Mouse (Mus musculus): Measurements from ENCODE around the gene Zbtb44.

The Zbtb44 gene

DNA sequence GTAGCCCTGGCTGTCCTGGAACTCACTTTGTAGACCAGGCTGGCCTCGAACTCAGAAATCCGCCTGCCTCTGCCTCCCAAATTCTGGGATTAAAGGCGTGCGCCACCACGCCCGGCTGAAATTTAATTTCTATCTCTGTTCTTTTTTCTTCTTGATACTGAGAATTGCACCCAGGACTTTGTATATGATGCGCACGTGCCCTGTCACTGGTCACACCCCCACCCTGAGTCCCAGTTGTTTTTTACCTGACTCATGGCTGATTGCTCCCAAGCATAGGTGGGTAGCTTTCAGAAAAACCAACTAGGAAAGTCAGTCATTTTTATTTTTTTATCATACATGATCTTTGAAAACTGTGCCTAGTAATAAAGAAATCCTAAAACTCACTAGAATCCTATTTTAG lies 40.3 kb downstream of the Zbtb44 start:
- DNase-seq (ENCODE audit: low spot score): no peak

DNA sequence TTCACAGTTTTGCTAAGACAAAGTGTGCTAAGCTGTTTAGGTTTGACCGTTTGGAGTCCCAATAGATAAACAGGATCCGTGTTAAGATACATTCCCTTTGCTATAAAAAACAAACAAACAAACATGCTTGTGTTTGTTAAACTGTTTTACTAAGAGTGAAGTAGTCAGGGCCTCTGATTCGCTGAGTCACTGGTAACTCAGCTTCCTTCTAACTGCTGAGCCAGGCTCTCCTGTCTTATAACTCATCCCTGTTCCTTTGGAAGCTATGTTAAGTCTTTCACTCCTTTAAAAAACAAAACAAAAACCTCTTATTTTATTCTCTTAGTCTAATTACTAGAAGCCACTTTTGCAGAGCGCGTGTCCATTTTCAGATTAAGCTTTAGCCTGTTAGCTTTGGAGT lies 41.8 kb downstream of the Zbtb44 start:
- no peak for DNase-seq (ENCODE audit: low spot score)

- DNase-seq (ENCODE audit: low spot score): no peak
Measured at GRCm38 (mm10) chr9:31073797-31074196, 43.4 kb downstream of the Zbtb44 start.

DNA sequence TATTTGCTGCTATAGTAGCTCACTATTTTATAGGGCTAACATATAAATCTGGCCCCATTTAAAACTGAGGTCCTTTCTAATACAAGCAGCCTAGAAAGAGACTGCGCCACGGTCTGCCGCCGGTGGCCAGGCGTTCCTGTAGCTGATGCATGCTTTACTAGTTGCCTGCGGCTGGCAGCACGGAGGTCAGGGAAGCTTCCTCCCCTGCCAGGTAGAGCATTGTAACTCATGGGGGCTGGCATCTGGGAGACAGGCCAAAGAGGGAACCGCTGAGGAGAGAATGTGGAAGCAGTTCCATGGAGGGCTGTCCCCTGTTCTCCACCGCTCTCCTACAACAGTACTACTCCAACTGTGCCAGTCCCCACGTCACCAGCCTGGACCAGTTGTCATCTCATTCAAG lies 44.4 kb downstream of the Zbtb44 start:
- DNase-seq (ENCODE audit: low spot score): no peak

DNA sequence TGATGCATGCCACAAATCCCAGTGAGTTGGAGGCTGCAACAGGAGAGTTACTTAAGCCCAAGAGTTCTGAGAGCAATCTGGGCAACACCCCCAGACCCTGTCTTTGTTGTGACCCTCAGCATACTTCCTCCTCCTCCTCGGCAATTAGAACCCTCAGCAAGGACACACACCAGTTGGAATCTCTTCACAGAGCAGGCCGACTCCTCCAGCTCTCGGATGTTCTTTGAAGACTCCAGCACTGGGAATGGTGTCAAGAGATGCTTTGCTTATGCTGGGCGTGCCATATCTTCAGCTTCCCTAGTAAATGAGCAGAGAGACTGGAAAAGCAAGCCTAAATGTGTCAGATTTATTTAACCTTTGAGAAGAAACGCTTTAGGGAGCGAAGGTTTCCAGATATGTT lies 50.3 kb downstream of the Zbtb44 start:
- DNase-seq (ENCODE audit: low spot score): no peak

DNA sequence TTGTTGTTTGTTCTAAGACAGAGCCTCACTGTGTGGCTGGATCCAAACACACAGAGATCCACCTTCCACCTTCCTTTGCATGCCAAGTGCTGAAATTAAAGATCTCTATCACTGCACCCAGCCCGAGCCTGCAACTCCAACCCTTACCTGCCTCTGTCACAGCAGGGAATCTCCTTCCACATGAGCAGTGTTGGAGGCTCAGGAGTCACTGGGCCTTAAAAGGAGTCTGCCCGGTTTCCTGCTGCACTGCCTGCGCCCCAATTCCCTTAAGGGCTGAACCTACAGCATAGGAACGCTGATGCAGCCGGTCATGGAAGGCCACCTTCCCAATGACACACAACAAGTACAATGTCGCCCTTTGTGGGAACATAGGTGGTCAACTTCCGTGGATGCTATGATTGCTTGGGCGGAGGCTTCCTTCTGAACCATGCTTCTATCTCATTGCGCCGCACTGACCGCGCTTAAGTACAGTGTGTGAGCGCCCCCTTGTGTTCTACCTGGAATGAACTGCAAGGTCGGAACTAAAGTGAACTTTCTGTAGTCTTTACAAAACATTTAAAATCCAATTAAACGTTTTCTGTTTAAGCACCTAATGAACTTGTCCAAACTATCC lies 51.7 kb downstream of the Zbtb44 start:
- DNase-seq (ENCODE audit: low spot score): peak; percentile 75

DNA sequence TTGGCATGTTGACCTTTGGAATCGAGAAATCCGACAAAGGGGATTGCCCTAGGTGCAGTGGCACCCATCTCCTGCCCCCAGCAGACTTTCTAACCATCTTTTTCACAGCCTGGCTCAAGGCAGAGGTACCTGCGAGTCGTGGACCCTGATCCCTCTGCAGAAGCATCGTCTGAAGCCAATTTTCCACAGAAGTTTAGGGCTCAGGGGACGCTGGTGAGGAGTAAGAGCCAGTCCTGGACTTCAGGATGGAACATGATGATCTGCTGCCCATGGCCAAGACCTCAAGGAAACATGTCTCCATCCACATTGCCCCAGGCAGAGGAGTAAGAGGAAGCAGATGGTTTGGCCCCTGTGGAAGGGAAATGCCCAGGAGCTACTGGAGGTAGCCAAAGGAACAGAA lies 52.3 kb downstream of the Zbtb44 start:
- no peak for DNase-seq (ENCODE audit: low spot score)

DNA sequence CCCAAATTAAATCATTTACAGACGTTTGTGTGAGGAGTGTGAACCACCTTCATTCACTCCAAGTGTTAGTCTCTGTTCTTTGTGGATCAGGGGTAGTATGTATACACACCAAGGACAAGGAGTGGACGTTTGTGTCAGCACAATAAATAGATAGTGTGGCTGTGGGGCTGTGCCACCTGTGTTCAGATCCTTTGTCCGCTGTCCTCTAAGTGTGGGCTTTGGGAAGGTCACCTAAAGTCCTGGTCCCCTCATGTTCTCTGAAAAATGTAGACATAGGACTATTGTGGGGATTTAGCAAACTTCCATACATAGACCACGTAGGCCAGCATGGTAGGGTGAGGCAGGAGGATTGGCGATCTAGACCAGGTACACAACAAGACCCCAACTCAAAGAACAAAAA lies 55.1 kb downstream of the Zbtb44 start:
- DNase-seq (ENCODE audit: low spot score): no peak

DNA sequence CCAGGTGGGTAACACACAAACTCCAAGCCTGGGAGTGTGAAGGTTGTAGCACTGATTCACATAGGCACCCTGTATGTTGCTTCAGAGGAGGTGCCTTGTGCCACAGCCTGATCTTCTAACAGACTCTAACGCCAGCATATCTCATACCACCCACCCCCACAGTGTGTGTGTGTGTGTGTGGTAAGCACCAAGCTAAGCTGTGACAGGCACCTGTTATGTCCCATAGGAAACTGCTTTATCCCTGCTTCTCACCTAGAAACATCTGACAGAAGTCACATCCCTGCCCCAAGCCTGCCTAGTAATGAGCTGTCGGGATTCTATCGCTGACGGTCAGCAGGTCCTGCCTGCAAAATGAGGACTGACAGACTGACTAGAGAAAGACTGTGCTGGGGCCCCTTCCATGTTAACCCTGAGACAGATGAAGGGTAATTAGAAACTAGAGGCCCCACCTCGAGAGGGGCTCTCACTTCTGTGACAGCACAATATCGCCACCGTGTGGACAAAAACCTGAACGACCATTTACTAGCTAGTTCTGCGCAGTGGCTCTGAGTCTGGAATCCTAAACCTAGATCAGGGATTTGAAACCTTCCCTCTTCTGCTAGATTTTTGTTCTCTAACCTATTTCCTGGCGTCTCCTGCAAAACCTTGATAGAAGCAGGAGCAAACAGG lies 55.8 kb downstream of the Zbtb44 start:
- DNase-seq (ENCODE audit: low spot score): peak; percentile 56

- no peak for DNase-seq (ENCODE audit: low spot score)
Measured at GRCm38 (mm10) chr9:31086754-31087145, 56.3 kb downstream of the Zbtb44 start.

- DNase-seq (ENCODE audit: low spot score): no peak
Measured at GRCm38 (mm10) chr9:31087466-31087865, 57.0 kb downstream of the Zbtb44 start.

DNA sequence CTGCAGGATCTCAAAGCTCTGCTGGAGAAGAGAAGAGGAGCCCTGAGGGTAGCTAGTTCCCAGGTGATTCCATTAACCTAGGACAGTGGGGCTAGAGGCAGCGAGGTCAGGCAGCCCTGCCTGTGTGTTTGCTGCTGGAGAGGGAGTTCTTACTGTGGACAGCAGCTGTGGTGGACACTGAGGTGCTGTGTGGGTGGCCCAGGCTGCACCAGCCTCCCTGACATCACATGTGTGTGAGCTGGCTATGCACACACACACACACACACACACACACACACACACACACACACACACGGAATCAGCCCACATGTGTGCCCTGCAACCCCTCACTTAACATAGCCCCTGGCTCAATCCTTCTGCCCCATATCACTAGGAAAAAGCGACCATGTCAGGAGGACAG lies 57.7 kb downstream of the Zbtb44 start:
- no peak for DNase-seq (ENCODE audit: low spot score)

GRCm38 (mm10) chr9:31088883-31089282 lies 58.4 kb downstream of the Zbtb44 start:
- DNase-seq (ENCODE audit: low spot score): no peak

DNA sequence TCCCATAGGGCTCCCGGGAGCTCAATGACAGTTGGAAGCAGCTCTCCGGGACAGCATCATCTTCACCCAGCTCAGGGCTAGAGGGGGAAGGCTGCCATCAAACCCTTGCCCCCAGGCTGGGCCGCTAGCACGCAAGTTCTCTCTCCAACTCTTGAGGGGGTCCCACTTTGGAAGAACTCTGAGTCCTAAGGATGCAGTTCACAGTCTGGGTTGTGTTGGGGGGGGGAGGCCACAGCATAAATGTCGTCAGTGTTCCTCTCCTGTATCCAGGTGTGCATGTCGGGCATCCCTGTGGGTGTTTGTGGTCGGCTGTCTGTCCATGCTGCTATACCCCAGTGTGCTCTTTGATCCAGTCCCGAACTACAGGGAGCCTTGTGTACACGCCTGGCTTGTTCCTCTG lies 59.1 kb downstream of the Zbtb44 start:
- DNase-seq (ENCODE audit: low spot score): no peak

- no peak for DNase-seq (ENCODE audit: low spot score)
Measured at GRCm38 (mm10) chr9:31090081-31091023, 59.9 kb downstream of the Zbtb44 start.

- DNase-seq (ENCODE audit: low spot score): no peak
Measured at GRCm38 (mm10) chr9:31091162-31091581, 60.7 kb downstream of the Zbtb44 start.

GRCm38 (mm10) chr9:31092111-31092832 lies 61.8 kb downstream of the Zbtb44 start:
- DNase-seq (ENCODE audit: low spot score): no peak

DNA sequence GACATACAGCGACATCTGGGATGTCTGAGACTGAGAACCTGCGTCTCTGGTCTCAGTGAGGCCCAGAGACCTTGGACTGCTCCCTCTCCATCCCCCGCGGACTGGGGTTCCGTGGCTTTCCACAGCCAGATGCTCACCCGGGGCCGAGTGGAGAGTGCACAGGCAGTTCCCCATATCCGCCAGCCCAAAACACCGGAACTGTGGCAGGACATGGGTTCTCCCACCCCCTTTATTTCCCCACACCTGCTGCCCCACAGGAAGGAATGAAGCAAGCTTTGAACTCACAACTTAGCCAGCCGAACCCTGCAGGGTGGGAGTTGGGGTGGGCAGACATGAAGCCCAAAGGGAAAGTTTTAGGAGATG lies 62.4 kb downstream of the Zbtb44 start:
- no peak for DNase-seq (ENCODE audit: low spot score)

GRCm38 (mm10) chr9:31097088-31098082 lies 66.9 kb downstream of the Zbtb44 start:
- no peak for DNase-seq (ENCODE audit: low spot score)

GRCm38 (mm10) chr9:31098118-31098517 lies 67.7 kb downstream of the Zbtb44 start:
- DNase-seq (ENCODE audit: low spot score): no peak

GRCm38 (mm10) chr9:31108464-31108863 lies 78.0 kb downstream of the Zbtb44 start:
- DNase-seq (ENCODE audit: low spot score): peak; percentile 62
